Mouse (Mus musculus): Measurements from ENCODE around the gene Prr12.
"Not testable (repeated sequence)": the region's sequence is repeated elsewhere in the genome, so short reads cannot be mapped to it uniquely, and the experiment has no call there.

The Prr12 gene

DNA sequence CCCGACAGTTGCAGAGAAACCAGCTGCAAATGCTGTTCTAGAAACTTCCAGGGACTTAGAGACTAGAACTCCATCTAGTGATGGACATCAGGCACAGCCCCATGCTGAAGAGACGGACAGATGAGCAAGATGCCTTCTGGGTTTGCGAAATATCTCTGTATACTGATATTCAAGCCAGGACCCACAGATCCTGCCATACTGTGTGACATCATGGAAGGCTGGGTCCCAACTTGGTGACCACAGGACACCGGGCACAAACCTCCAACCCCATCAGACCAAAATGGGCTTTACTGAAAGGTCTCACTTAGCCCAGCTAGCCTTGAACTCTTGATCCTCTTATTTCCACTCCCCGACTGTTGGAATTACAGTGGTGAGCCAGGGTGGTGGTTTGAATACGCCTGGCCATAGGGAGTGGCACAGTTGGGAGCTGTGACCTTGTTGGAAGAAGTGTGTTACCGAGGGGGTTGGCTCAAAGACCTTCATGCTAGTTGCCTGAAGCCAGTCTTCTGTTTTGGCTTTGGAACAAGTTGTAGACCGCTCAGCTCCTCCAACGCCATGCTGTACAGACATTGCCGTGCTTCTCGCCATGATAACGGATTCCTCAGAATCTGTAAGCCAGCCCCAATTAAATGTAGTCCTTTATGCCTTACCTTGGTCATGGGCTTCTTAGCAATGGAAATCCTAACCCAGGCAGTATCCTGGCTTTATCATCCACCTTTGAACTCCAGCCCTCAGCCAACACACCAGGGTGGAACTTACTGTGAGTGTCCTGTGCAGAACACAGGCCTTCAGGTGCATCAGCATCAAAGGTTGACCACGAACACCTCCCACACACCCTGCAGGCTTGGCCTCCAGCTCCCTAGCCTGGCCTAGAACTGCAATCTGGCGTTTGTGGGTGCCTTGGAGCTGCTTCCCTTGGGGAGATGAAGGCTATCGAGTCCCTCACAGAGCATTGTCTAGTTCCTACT lies 28.1 kb downstream of the Prr12 start:
- DNase-seq (ENCODE audit: low spot score in 2 of 2) = no peak

DNA sequence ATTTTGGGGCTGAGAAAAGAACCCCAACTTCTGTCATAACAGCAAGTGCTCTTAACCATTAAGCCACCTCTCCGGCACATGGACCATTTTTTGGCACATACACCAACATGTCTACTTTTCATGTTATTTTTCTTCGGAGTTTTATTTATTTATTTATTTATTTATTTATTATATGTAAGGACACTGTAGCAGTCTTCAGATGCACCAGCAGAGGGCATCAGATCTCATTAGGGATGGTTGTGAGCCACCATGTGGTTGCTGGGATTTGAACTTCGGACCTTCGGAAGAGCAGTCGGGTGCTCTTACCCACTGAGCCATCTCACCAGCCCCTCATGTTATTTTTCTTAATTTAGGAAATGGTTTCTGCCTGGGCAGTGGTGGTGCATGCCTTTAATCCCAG lies 29.0 kb downstream of the Prr12 start:
- not testable (repeated sequence) for DNase-seq (ENCODE audit: low spot score in 2 of 2)

DNA sequence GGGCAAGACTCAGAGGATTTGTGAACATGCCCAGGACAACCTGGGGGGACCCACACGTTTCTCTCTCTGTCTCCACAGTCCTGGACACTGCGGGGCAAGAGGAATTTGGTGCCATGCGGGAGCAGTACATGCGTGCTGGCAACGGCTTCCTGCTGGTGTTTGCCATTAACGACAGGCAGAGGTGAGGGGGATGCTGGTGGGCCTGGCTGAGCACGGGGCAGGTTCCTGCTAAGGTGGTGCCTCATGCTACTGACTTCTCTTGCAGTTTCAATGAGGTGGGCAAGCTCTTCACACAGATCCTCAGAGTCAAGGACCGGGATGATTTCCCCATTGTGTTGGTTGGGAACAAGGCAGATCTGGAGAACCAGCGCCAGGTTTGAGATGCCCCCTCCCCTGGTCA lies 32.5 kb downstream of the Prr12 start:
- no peak for DNase-seq (ENCODE audit: low spot score in 2 of 2)

DNA sequence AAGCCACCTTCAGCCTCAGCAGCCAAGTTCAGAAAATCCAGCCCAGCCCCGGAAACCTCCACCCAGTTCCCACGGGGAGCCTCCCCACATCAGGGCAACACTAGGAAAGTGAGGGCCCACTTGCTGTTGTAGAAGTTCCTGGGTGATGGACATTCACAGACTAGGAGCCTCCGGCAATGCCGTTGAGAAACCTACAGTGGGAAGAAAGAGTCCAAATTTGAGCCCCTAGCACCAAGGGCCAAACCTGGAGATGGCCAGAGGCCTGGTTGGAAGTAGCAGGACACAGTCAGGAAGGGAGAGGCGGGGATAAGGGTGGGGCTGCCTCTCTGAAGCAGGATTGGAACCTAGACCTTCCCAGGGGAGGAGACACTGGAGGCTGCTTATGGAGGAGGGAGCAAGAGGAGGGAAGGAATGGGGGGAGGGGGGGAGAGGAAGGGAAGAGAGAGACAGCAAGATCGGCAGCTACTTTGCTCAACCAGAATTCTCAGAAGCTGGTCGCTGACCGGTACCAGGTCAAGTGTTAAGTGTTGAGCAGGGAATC lies 33.6 kb downstream of the Prr12 start:
- DNase-seq (ENCODE audit: low spot score in 2 of 2) = no peak

DNA sequence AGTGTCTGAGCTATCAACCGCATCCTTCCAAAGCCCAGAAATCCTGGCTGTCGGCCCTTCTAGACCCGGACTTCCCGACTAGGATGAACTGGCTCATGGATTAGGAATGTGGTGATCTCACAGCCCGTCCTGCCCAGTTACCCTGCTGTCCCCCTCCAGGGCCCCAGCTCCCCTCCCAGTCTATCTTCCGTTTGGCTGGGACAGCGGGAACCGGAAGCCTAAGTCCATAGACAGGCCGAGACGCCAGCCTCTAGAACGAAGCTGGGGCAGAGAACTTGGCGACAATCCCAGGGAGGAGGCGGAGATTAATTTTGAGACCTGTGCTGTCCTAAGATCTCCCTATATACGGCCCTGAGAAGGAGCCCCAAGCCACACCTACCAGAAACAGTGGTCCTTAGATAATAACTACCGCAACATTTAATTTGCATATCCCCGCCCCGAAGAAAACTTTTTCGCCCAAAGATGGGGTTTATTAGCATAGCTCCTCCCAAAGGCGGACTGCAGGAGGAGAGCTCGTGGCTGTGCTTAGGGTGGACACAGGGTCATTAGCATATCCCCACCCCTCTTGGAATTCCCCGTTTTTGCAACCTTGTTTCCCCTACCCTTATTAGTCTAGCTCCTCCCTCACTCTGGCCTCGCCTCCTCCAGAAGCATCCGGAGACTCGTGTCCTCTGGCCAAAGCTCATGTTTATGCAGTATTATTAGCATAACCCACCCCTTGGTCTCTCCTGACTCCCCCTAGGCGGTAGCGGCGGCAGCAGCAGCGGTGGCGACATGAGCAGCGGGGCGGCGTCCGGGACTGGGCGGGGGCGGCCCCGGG lies 35.2 kb downstream of the Prr12 start, which contains the start of gene Rras:
Gene Rras (plus strand): TSS at position 720 of the 820 bp plus-strand sequence.
- peak; percentile 96 for DNase-seq (ENCODE audit: low spot score in 2 of 2)

DNA sequence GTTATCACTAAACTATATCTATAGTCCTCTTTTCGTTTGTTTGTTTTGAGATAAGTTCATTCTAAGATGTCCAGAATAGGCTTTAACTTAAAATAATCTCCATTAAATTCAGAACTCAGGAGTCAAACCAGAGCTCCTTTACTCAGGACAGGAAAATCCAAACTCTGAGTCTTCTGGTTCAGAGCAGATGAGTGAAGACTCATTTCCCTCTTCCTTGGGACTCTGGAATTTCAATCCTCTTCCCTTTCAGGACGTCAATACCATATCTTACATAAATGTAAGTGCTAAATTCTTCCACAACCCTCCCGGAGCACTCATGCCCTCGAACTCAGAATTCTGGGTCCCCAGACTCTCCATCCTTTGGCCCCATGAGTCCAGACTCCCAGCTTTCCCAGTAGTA lies 35.9 kb downstream of the Prr12 start:
- DNase-seq (ENCODE audit: low spot score in 2 of 2) = no peak

DNA sequence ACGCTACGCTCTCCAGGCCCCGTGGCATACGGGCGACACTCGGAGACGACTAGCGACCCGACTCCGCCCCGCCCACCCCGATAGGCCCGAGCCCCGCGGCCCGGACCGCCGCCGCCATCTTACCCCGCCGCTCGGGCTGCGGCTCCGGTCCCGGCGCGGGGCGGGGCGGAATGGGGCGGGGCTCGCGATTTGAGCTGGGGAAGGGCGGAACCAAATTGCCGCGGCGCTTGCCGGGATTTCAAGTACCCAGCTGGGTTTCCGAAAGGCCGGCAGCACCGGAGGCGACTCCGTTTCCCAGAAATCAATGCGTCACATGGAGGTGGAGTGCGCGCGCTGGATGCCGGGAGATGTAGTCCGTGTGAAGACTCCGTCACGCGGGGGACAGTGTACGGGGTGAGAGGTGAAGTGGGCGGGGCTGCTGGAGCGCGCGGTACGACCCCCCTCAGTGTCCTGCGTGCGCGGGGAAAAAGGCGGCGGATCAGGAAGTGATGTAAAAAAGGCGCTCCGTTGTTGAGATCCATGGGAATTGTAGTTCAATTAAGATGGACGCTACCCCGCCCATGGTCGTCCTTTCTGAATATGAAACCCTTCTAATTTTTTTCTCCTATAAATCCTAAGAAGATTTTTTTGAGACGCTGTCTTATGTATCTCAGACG lies 36.6 kb downstream of the Prr12 start, which contains the start of gene Scaf1:
Gene Scaf1 (minus strand): TSS at position 407 of the 656 bp plus-strand sequence.
- DNase-seq (ENCODE audit: low spot score in 2 of 2) = peak; percentile 99

DNA sequence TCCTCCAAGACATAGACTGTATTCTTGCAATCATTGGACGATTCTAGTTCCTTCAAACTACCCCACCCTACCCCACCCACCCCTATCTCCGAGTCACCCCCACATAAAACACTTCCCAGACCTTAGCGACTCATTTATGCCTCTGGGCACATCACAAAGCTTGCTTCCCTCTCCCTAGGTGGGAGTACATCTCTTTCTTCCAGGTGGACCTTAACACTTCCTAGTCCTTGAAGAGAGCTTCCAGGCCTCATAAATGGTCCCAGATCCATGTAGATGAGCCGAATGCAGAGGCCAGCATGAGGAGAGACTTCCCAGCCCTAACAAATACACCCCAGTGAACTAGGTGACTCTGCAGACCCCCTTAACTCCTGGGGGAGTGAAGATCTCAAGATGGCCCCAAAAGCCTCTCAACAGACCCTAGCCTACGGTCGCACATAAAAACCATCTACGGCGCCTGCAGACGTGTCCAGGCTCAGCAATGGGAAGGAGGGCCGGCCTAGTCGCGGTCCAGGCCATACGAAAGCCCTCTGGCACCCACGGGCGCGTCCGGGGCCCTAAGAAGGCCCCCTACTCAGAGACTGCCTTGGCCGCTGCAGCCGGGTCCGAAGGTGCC lies 37.2 kb downstream of the Prr12 start:
- DNase-seq (ENCODE audit: low spot score in 2 of 2) = peak in 1 of 2 experiments; percentile 7

DNA sequence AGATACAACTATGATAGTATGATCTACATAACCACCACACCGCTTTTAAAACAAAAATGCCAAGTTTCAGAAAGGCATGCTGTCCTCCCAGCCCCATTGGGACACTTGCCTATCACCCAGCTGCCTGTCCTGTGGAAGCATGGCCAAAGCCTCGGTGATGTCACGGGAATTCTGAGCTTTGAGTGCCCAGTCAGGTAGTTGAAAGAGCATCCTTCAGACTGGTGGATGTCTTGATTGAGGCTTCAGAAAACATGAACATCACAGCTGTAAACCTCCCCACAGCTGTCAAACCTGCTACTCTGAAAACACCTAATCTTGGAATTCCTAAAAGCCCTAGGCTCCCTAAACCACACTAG lies 38.6 kb downstream of the Prr12 start:
- no peak for DNase-seq (ENCODE audit: low spot score in 2 of 2)

DNA sequence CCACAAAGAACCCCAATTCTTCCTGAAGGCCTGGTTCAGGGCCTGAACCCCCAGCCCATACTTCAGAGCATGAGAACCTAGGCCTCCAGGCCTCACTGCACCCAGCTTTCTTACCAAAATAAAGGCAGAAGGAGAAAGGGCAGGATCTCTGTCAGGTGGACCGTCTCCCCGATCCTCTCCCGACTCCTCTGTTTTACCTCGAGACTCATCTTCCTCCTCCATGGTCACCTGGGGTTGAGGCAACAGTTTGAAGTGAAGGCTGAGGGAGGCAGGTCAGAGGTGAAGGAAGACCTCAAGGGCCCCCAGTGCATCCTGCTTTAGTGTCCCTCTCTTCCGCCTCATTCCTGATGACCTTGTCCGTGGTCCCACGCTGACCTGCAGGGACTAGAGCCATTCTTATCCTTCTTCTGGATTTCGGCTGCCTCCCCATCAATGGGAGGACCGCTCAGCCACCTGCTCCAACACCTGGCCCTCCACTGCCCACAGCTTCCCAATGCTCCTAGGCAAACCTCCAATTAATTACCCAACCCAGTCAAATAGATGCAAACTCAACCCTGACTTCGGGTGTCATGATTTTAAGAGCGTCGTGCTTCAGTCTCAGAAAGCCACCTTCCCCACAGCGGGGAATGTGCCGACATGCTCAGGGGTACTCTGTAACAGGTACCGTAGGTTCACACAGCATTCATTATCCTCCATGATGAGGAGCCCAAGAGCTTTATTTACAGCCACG lies 39.1 kb downstream of the Prr12 start:
- DNase-seq (ENCODE audit: low spot score in 2 of 2) = no peak

DNA sequence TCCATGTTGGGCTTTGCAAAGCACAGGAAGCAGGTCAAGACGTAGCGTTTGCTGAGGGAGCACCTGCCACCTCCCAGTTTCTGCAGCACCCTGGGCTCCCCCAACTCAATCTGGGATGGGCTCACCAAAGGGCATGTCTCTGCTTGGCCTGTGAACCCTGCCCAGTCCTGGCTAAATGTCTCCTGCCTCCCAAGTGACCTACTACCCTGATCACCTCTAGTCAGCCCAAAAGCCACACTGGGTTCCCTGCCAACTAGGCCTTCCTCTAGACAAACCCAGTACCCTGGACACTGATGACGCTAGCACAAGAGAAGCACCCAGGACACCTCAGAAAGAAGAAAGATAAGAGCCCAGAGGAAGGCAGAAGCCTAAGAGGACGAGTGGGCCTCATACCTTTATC lies 39.9 kb downstream of the Prr12 start:
- DNase-seq (ENCODE audit: low spot score in 2 of 2) = no peak

DNA sequence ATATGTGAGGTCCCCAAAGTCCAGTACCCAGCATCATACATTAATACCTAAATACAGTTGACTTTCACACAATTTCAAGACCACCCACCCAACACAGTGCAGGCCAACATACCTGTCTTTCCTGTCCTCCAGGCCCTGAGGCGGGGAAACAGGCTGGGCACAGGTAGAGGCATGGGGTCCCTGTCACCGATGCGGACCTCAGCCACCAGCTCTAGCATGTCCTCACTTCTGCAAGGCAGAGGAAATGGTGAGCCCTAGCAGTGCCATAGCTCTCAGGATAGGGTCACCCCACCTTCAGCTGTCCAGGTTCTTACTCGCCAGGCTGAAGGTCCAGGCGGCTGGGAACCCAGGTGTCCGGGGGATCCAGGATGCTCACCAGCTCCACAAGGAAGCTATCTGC lies 40.7 kb downstream of the Prr12 start:
- DNase-seq (ENCODE audit: low spot score in 2 of 2) = no peak

DNA sequence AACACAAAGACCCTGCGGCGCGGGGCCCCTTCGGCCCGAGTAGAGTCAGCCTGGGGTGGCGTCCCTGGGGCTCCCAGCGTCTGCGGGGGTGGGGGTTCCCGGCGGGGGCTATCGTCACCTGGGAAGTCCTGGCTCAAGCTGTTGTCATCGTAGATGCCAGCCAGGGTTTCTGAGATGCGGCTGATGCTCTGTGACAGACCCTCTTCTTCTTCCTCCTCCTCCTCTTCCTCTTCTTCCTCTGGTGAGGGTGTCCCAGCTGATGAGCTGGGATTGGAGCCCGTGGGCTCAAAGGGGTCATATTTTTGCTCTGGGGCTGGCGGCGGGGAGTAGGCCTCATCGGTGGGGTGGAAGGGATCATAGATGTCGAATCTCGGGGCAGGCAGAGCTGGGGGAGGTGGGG lies 44.3 kb downstream of the Prr12 start:
- DNase-seq (ENCODE audit: low spot score in 2 of 2) = no peak

DNA sequence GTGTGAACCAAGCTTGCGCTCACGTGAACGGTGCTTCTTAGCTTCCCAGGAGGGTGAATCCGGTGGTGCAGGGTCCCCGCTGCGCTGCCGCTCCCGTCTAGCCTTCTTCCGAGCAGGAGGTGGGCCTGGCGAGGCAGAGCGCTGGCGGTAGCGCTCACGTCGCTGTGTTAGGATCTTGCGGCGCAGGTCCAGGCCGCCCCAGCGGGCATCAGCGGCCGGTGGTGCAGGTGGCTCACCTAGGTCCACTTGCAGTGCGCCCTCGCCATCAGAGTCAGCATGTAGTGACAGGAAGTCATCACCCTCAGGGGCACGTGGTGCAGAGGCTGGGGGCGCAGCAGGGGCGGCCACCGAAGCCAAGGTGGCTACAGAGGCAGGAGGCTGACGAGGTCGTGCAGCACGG lies 44.8 kb downstream of the Prr12 start:
- no peak for DNase-seq (ENCODE audit: low spot score in 2 of 2)

DNA sequence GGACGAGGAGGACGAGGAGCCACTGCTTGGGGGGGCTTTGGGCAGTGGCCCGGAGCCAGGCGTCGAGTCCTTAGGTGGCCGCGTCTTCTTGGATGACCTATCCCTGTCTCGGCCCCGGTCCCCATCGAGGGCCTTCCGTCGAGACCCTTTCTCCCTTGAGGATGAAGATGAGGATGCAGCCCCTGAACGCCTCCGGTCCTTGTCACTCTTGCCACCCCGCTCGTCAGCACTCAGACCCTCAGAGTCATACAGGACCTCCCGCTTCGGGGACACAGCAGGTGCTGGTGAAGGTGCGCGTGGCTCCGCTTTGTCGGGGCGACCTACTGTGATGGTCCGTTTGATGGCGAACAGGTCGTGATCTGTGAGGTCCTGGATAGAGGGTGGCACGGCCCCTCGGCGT lies 45.5 kb downstream of the Prr12 start:
- no peak for DNase-seq (ENCODE audit: low spot score in 2 of 2)

DNA sequence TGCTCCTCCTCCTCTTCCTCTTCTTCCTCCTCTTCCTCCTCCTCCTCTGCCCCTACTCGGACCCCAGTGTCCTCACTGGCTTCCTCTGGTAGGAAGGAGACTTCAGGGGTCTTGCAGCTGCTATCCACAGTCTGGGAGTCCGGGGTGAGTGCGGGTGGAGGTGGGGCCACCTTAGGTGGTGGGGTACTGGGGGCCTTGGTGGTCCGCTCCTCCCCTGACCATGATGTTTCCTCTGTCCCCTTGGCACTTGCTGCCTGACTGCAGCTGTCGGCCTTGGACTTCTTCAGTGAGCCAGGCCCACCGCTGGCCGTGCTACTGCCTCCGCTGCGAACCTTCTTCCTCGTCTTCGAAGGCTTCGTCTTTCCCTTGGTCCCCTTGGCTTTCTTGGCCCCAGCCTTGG lies 46.2 kb downstream of the Prr12 start:
- no peak for DNase-seq (ENCODE audit: low spot score in 2 of 2)

DNA sequence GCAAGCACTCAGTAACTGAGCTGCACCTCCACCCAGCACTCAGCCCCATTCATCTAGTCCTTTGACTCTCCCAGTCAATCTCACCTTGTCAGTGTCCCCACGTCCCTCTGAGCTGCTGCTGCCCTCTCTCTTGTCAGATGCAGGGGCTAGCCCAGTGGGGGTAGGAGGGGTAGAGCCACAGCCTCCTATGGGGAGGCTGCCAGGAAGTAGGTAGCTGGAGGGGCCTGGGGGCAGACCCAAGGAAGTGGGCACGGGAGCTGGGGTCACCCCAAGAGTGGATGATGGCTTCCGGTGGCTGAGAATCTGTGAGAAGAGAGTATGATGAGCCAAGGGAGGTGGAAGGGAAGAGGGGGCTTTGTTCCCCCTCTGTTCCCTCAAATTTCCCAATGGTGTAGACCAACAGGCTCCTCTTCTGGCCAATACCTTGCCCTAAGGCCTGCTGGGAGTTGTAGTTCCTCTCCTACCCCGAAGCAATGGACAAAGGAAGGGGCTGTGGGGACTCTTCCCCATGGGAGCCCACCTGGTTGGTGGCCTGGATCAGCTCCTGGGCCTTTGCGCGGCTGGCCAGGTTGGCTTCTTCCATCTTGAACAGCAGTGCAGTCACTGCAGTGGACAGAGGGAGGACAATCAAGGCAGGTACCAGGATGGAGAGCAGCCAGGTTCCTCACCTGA lies 47.2 kb downstream of the Prr12 start:
- DNase-seq (ENCODE audit: low spot score in 2 of 2) = no peak

DNA sequence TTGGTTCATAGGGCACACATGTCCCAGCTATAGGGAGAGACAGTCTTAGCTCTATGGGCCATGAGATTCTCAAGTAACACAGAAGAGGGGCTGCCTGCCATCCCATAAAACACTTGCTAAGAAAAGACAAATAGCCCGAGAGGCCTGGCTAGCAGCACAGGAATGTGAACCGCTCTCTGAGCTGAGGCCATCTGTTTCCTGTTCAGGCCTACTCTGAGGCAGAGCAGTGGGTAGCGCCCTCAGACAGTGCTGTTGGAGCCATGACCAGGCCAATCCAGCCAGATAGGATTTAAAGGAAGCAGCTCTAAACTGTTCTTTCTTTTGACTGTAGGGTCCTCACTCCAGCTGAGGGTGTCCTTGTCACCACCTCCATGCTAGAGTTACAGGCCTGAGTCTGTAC lies 48.1 kb downstream of the Prr12 start:
- DNase-seq (ENCODE audit: low spot score in 2 of 2) = no peak

DNA sequence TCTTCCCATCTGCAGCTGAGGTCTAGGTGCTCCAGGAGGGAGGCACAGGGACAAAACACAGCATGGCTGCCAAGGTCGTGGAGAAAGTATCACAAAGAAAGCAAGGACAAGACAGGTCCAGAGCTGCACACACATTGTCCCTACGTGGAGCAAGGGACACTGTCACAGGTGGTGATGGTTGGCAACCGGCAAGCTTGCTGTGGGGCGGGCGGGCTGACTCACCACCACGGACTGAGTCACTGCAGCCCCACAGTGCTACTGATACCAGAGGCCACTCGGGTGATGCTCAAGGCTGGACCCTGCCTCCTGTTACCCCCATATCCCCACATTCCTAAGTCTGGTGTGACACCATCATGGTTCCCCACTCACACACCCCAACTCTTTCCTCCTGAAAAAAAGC lies 50.2 kb downstream of the Prr12 start:
- DNase-seq (ENCODE audit: low spot score in 2 of 2) = no peak

DNA sequence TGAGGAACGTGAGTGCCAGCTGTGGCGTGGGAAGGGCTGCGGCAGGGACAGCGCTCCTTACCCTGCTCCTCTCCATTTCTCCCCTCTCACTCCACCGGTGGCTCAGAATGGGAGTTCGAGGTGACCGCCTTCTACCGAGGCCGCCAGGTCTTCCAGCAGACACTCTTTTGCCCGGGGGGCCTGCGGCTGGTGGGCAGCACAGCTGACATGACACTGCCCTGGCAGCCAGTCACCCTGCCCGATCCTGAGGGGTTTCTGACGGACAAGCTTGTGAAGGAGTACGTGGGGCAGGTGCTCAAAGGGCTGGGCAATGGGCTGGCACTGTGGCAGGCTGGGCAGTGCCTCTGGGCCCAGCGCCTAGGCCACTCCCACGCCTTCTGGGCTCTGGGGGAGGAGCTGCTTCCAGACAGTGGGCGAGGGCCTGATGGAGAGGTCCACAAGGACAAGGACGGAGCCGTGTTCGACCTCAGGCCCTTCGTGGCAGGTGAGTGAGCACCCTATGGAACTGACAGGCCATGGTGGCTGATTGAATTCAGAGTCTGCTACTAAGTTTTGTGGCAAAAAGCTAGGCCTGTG lies 52.1 kb downstream of the Prr12 start:
- no peak for DNase-seq (ENCODE audit: low spot score in 2 of 2)
